Mouse (Mus musculus): ENCODE measurements around the gene Hoxd13.

Gene Hoxd13

DNA sequence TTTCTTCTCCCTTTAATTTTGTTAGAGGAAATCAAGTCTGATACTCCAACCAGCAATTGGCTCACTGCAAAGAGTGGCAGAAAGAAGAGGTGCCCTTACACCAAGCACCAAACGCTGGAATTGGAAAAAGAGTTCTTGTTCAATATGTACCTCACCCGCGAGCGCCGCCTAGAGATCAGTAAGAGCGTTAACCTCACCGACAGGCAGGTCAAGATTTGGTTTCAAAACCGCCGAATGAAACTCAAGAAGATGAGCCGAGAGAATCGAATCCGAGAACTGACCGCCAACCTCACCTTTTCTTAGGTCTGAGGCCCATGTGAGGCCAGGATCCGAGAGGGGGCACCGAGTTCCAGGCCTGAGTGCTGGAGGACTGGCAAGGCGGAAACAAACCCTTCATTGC is 26.0 kb downstream of the Hoxd13 start:
- peak; percentile 57 for DNase-seq (ENCODE audit: low read depth)

DNA sequence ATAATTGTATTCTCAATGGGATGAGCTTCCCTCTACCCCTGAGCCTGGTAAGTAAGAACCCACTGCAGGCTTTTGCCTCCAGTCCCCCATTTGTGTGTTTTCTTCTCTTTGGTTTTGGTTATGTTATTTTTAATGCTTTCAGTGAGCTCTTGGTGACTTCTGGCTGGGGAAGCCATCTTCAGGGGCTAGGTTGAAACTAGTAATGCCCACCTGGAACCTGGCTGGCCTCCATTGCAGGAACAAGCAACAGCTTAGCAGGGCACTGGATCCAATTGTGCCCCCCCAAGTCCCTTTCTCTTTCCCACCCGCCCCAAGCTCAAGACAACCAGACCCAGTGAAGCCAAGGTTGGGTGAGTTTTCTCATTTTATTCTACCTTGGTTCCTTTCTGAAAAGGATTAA is 27.3 kb downstream of the Hoxd13 start:
- no peak for DNase-seq (ENCODE audit: low read depth)

DNA sequence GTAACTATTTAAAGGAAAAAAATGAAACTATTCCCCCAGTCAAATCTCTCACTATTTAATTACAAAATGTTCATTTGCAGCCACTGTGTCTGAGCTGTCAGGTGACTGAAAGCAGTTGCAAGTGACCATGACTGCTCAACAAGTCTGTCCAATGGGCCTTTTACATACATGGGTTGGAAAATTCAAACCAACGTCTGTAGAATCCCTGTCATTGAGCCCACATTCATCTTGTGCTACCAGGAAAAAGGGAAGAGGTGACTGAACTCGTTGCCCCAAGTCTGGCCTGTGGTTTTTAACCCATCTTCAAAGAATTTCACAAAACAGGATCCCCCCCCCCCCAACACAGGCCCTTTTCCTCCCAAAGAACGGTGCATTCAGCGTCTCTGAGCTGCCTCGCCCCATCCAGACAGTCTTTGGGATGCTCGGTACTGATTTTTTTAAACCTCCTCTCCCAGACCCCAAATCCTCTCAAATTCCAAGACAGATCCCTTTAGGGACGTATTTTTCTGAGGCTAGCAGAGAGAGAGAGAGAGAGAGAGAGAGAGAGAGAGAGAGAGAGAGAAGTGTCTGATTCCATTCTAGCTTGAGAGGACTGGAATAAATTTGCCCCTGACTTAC is 27.8 kb downstream of the Hoxd13 start:
- no peak for DNase-seq (ENCODE audit: low read depth)

DNA sequence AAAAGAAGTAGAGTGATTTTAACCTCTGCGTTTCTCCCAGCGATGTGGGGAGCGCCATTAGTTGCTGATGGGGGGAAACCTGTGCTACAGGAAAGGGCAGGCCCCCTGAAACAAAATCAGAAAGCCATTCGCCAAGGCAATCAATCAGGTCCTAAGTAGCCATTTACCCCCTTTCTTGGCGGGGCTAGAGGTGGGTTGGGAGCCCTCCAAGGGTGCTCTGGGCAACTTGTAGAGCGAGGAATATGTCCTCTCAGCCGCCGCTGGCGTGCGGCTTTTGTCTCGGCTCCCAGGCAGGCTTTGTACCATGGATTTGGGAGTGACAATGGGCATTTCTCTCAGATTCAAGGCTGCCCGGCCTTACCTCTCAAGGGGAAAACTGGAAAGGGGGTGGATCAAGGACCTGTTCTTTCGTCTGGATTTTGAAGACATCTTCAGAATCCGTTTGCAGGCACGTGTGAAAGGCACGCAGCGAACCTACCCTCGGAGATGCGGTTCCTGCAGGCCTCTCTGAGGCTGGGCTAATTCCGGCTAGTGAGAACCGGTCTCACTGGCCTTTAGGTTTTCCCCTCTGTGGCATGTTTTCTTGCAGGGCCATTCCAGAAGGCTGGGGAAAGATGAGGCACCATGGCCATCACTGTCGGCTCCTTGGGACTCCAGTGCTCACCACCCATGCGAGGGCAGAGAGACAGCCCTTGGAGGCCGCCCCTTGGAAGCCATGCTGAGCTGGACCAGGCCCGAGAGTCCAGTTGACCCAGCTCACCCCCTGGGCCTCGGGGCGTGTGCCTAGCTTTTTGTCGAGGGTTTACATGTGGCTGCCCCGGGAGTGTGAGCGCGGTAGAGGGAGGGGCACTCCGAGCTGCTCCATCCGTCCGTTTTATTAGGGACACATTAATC is 28.6 kb downstream of the Hoxd13 start:
- DNase-seq (ENCODE audit: low read depth) = no peak

DNA sequence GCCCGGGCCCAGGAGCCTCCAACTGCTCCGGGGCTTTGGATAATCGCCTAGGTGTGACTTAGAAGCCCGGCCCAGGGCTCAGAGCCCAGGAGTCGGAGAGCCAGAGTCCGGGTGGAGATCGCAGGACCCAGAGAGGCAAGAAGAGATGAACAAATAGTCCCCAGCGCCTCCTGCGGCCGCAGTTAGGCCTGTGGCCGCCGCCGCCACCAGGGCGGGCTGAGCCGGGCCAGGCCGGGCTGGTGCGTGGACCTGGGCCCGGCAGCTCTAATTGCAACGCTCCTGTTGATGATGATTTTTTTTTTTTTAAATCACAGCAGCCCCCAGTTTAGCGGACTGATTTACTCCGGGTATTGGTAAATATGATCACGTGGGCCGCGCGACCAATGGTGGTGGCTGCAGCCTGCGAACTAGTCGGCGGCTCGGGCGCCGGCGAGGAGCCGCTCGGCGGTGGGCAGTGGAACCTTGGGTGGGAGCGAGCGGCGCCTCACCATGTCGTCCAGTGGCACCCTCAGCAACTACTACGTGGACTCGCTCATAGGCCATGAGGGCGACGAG is 29.5 kb downstream of the Hoxd13 start, which contains the start of gene Hoxd9:
Hoxd9 (plus strand) TSS at position 161 of the 555 bp plus-strand sequence.
- DNase-seq (ENCODE audit: low read depth) = peak; percentile 88

DNA sequence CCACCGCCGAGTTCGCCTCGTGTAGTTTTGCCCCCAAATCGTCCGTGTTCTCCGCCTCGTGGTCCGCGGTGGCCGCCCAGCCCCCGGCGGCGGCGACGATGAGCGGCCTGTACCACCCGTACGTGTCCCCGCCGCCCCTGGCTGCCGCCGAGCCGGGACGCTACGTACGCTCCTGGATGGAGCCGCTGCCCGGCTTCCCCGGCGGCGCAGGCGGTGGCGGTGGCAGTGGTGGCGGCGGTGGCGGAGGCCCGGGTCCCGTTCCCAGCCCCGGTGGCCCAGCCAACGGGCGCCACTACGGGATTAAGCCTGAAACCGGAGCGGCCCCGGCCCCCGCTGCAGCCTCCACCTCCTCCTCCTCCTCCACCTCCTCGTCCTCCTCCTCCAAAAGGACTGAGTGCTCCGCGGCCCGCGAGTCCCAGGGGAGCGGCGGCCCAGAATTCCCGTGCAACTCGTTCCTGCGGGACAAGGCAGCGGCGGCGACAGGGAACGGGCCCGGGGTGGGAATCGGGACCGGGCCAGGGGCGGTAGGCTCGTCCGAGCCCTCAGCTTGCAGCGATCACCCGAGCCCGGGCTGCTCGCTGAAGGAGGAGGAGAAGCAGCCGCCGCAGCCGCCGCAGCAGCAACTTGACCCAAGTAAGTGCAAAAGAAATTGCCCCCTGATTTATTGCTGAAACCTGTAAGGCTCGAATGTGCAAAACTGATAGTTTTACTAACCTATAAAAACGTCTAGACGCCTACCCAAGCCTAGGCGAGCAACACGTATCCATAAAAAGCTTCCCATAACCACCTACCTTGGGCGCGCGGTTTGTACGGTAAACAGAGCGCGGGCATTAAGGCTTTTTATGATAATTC is 30.3 kb downstream of the Hoxd13 start:
- peak; percentile 61 for DNase-seq (ENCODE audit: low read depth)

DNA sequence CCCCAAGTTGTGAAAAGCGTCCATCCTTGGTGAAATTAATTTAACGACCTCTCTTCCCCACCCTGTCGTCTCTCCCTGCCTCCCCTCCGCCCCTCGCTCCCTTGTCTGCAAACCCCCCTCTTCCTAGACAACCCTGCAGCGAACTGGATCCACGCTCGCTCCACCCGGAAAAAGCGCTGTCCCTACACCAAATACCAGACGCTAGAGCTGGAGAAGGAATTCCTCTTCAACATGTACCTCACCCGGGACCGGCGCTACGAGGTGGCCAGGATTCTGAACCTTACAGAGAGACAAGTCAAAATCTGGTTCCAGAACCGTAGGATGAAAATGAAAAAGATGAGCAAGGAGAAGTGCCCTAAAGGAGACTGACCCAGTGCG is 30.9 kb downstream of the Hoxd13 start:
- no peak for DNase-seq (ENCODE audit: low read depth)

DNA sequence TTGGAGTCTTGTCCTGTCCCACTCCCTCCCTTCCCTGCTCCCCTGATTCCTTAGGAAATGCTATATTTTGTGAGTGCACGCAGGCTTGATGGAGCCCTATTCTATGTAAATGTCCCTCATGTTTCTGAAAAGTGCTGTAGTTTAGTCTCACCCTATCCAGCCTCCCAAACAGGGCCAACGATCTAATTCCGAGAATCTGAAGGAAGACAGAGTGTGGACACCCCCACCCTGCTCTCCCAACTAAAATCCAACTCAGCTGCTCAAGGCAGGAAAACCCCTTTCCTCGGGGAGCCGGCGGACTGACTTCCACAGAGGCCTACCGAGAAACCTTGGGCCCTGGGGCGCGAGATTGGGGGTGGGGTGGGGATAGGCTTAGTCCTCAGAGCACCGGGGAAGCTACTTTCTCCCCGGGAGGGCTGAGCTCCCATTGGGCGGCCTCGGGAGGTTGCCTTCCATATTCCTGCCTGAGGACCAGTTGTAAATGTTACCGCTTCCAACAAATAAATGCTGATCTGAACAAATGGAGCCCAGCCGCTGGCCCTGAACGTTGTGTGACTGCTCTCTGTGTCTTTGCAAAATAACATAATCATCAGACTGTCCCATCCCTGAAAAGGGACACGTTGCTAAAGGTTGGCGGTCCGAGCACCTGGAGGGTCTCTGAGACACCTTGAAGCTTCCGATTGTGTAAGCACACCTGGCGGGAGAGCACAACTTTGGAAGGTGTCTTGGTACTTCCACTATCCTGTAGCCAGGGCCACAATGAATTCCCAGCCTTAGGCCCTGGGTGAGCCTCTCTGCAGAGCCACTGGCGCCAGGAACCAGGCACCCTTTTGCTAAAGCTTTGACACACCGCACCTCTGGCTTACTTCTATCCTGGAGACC is 31.8 kb downstream of the Hoxd13 start:
- DNase-seq (ENCODE audit: low read depth) = no peak

DNA sequence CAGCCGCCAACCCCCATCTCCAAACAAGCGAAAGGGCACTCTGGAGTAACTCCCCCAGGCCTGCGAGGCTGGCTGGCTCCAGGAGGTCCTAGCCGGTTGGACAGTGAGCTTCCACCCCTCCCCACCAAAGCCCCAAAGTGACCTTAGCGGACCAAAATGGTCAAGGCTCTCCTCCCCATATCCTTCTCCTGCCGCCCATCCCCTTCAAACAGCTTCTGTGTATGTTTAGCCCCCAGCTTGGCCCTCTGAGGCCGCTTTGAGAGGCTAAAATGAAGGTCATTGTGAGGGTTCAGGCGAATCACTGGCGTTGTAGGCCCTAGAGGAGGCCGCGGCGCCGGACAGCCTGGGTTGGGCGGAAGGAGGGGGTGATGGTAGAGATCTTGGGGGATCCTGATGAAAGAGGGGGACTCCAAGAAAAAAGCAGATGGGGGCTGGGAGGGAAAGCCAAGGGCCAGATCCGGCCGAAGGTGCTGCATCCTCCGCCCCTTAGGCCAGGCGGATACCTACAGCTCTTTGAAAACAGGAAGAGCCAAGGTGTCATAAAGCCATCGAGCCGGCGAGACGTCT is 32.5 kb downstream of the Hoxd13 start:
- DNase-seq (ENCODE audit: low read depth) = no peak

DNA sequence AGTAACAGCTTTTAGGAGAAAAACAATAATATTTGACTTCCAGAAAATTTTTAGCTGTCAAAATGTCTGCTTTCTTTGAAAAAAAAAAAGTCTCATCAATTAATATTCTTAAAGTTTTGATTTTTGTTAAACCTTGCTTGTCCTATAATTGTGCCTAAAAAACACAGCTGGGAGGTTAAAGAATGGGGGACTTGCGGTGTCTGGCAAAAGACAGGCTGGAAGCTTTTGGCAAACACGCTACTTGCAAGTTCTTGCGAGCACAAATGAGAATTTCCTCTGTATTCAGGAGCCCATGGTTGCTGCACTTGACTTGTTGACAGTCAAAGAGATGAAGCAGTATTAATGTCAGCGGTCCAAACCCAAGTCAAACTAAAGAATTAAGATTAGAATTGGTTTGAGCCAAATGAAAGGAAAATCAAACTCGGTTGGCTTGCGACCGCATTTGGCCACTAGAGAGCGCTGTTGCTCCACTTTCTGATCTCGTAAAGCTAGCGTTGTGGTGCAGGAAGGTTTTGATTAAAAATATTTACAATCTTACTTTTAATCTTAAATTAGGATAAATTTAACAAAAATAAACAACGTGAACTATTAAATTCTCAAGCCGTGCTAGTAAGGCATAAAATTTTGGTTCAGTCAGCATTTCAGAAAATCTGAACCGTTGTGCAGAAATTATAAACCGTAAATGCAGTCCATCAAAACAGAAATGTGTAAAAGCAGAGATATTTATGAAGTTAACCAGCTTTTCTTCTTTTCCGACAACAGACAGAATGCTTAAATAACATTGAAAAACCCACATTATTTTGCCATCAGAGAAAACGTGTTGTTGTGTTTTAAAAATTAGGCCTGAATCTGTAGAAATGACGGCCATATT is 34.1 kb downstream of the Hoxd13 start:
- DNase-seq (ENCODE audit: low read depth) = peak; percentile 89

DNA sequence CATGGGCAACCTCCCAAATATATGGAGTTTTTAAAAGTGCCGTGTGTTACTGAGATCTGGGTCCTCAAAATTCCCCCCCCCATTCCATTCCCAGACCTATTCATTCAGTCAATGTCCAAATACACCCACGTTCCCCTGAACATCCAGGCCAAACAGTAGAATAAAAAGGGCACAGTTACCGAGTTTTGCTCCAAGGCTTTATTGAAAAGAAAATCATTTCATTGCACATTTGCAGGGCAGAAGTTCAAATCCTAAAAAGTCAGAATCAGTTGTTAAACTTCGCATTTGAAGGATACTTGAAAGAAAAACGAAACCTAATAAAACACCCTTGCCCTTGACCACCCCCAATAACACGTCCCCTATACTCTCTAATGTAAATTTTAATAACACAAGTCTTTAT is 34.7 kb downstream of the Hoxd13 start:
- no peak for DNase-seq (ENCODE audit: low read depth)

DNA sequence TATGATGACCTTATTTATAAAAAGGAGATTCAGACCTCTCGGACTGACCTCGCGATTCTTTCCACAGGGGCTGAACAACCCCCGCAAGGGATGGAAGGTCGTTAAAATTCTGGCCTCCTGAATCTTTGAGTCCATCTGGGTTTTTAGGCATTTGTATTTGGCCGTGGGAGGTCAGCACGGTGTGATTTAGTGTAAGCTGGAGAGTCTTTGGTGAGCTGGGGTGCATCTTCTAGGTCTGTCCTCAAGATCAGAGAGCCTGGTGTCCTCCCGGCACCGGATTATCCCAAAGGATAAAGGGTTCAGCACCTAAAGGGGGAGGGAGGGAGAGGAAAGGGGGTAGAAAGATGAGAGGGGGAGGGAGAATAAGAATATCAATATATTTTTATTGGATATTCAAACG is 35.2 kb downstream of the Hoxd13 start:
- DNase-seq (ENCODE audit: low read depth) = no peak

DNA sequence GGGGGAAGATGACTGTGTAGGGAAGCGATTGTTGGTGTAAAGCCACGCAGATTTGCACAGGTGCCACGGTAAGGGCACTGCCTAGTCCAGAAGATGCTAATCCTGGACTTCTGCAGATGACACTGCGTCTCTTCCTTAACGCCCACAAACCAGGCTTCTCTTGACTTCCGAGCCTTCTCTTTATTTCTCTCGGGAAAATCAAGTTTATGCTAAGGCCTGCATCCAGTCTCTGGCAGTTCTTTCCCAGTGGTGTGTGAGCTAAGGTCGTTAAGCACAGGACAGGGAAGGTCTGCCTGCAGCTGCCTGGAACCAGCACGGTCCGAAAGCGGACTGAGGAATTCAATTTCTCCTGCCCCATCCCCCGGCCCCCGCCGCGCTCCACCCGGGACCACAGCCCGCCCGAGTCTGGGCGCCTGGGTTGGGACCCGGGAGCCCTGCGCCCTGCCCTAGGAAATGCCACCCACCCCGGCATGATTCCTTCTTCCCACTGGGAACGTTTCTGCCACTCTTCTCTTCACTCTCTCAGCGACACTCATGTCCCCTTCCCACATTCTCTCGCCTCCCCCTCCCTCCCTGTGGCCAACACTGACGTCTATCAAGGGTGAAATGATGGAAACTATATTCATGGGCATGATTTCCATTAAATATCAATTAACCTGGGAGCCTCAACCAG is 35.7 kb downstream of the Hoxd13 start:
- DNase-seq (ENCODE audit: low read depth) = no peak

DNA sequence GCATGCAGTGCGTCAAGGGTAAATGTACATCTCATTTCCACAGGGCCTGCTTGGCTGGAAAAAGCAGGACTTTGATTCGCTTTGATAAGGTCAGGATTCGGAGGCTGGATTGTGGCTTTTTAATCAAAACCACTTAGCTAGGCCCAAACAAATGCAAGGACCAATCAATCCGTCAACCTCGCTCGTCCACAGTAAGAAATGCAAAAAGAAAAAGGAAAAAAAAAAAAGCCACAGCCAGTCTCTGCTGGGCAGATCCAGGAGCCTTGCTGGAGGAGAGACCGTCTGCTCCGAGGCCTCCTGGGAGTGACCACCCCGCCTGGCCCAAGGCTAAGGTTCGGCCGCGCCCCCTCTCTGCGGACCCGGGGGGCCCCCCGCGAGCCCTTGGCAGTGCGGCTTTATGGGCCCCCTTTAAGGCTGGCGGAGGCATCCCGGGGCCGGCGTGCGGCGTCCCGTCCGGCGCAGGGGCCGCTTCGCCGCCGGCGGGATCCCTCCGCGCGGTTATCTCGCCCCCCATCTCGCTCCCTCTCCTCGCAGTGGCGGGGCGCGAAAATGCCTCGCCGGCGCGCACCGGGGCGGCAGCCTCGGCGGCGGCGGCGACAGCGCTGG is 36.4 kb downstream of the Hoxd13 start, which contains the start of gene Hoxd8:
Hoxd8 (plus strand) TSS at position 223 of the 606 bp plus-strand sequence.
- DNase-seq (ENCODE audit: low read depth) = peak; percentile 94

DNA sequence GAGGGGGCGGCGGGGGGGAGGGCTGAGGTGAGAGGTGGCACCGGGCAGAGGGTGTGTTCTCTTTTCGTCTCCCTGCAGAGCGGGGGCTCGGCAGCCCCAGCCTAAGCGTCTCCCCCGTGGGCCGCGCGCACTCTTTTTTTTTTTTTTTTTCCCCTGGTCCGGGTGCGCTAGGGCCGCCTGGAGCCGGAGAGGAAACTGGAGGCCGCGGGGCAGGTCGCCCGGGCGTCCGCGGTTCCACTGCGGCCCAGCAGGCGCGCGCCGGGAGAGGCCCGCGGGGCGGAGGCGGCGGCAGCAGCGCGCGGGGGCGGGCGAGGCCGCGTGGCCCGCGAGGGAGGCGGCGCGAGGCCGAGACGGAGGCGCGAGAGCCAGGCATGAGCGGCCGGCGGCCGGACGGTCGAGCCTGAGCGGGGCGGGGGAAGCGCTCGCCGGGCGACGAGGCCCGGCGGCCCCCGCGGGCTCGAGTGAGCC is 36.9 kb downstream of the Hoxd13 start:
- DNase-seq (ENCODE audit: low read depth) = peak; percentile 77

DNA sequence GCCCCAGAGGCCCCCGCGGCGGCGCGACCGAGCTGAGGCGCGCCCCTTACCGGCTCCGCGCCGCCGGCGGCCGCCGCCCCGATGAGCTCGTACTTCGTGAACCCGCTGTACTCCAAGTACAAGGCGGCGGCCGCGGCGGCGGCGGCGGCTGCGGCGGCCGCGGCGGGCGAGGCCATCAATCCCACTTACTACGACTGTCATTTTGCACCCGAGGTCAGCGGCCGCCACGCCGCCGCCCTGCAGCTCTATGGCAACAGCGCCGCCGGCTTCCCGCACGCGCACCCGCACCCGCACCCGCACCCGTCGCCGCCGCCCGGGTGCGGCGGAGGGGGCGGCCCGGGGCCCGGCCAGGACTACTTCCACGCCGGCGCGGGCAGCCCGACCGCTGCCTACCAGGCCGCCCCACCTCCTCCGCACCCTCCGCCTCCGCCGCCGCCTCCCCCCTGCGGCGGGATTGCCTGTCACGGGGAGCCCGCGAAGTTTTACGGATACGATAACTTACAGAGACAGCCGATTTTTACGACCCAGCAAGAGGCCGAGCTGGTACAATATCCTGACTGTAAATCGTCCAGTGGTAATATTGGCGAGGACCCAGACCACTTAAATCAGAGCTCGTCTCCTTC is 37.5 kb downstream of the Hoxd13 start:
- DNase-seq (ENCODE audit: low read depth) = peak; percentile 89

DNA sequence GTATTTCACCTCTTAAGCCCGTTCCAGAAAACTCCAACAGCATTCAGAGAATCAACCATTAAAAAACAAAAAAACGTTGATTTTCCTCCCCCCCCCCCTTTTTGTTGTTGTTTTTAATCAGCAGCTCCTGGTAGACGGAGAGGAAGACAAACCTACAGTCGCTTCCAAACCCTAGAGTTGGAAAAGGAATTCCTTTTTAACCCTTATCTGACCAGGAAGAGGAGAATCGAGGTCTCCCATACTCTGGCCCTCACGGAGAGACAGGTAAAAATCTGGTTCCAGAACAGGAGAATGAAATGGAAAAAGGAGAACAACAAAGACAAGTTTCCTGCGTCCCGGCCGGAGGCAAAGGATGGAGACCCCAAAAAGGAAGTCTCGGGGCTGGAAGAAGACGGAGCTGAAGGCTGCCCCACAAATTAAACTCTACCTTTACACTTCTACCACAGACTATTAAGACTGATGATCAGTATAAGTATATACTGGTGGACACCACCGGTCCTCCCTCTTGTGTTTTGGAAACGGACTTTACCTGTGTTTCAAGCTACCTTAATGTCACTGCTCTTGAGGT is 38.4 kb downstream of the Hoxd13 start:
- no peak for DNase-seq (ENCODE audit: low read depth)

DNA sequence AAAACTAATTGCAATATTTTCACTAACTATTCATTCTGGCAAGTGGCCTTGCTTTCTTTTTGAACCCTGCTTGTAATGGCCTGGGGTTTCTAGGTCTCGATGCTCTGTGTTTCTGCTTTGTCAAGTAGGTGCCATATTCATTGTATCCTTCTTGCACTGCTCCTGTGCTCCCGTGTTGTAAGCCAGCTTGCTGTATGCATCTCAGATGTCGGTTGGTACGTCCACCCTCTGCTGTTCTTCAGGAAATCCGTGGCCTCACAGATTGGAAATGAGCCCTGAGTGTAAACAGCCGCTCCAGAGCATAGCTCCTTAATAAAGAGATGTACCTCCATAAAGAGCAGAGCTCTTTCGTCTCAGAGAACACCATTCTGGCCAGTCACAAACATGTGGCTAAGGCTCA is 39.5 kb downstream of the Hoxd13 start:
- no peak for DNase-seq (ENCODE audit: low read depth)

Data from NIH3T3 (cell line).